Mouse (Mus musculus) kidney, postnatal 0 days (tissue): ENCODE data around the gene Btbd35f5. TPM values are rescaled to one million over a fixed set of nuclear protein-coding genes. Genes with fewer than 3 reads are reported as not detected.
"Not testable (repeated sequence)": the region's sequence is repeated elsewhere in the genome, so short reads cannot be mapped to it uniquely, and the experiment has no call there.

ENCODE experiments used
- ATAC-seq: fragments of 200-750 bp; cut with Nextera tagmentation; replicated peaks from 2 replicates; pipeline ENCODE4 v1.8.0; 2017; ENCODE audit warnings: low read depth, moderate number of reproducible peaks, moderate TSS enrichment, moderate library complexity; ENCODE audit not compliant: low FRiP score
- DNase-seq: peaks from one replicate; pipeline ENCODE4 v3.0.0-alpha.2; 2016; ENCODE audit warnings: low spot score
- H3K27ac ChIP-seq: fragments of 300-500 bp; sonication (generic); 2 replicates; pipeline ENCODE4 v1.5.1; 2014; ENCODE audit warnings: mild to moderate bottlenecking
- H3K27me3 ChIP-seq: fragments of 300-500 bp; sonication (generic); 2 replicates; pipeline ENCODE4 v1.6.1; 2014; ENCODE audit warnings: low read length, mixed read lengths; ENCODE audit not compliant: insufficient read depth
- H3K36me3 ChIP-seq: fragments of 300-500 bp; sonication (generic); 2 replicates; pipeline ENCODE4 v1.6.1; 2014; ENCODE audit warnings: low read length, mixed read lengths; ENCODE audit not compliant: insufficient read depth
- H3K4me1 ChIP-seq: fragments of 300-500 bp; sonication (generic); replicated peaks from 2 replicates; pipeline ENCODE4 v1.6.1; 2014; ENCODE audit warnings: antibody characterized with exemption, low read length, mixed read lengths; ENCODE audit not compliant: insufficient read depth
- H3K4me2 ChIP-seq: fragments of 300-500 bp; sonication (generic); 2 replicates; pipeline ENCODE4 v1.6.1; 2014; ENCODE audit warnings: mild to moderate bottlenecking, low read length, moderate library complexity, mixed read lengths
- H3K4me3 ChIP-seq: fragments of 300-500 bp; sonication (generic); replicated peaks from 2 replicates; pipeline ENCODE4 v1.5.1; 2014; ENCODE audit warnings: low read depth, low read length
- H3K9ac ChIP-seq: fragments of 300-500 bp; sonication (generic); 2 replicates; pipeline ENCODE4 v1.6.1; 2014; ENCODE audit warnings: low read depth, low read length
- H3K9me3 ChIP-seq: fragments of 300-500 bp; sonication (generic); replicated peaks from 2 replicates; pipeline ENCODE4 v1.6.1; 2016; ENCODE audit warnings: low read length, inconsistent platforms, mixed read lengths
- WGBS: fragments of 180-500 bp; shearing (Covaris S2); extraction: QIAGEN DNeasy Blood & Tissue Kit; methylation state at CpG from one replicate; pipeline ENCODE4 v1.1.7; 2014; 5-methylcytosine and 5-hydroxymethylcytosine counted together
- polyA plus RNA-seq: library from polyadenylated mRNA; unstranded; fragments of >200 nt; fragmentation: Nextera tagmentation; extraction: Ambion mirVana; gene quantifications from 2 replicates; pipeline ENCODE4 v1.2.1, GENCODE M21; 2015

The Btbd35f5 gene
- not detected in 2 replicates for polyA plus RNA-seq

- no CpG with 5 or more reads among the region's 3 CpGs for WGBS
- H3K4me1 ChIP-seq, H3K4me2 ChIP-seq, H3K9me3 ChIP-seq, DNase-seq, H3K27me3 ChIP-seq, H3K36me3 ChIP-seq, ATAC-seq, H3K9ac ChIP-seq, H3K27ac ChIP-seq, H3K4me3 ChIP-seq: not testable (repeated sequence)
Observed at GRCm38 (mm10) chrX:32973597-32973996, at the start of gene Btbd35f5. TSS of gene Btbd35f5 (plus strand) at chrX:32973897.

- not testable (repeated sequence) for H3K4me2 ChIP-seq, ATAC-seq, H3K27ac ChIP-seq, H3K27me3 ChIP-seq, H3K4me1 ChIP-seq, DNase-seq, H3K36me3 ChIP-seq, H3K4me3 ChIP-seq, H3K9me3 ChIP-seq, H3K9ac ChIP-seq
- no CpG with 5 or more reads among the region's 1 CpGs for WGBS
Observed at GRCm38 (mm10) chrX:32941468-32941867, 32.2 kb upstream of the Btbd35f5 start, which contains the start of gene Gm21789. TSS of gene Gm21789 (plus strand) at chrX:32941768.

Other genes starting within 250 kb of the Btbd35f5 start
- not detected in 2 replicates for gene Btbd35f21, start 247.8 kb upstream of the Btbd35f5 start, polyA plus RNA-seq
- gene Btbd35f30, start 79.3 kb upstream of the Btbd35f5 start, polyA plus RNA-seq = not detected in 2 replicates
- not detected in 2 replicates for gene Gm21789, start 32.1 kb upstream of the Btbd35f5 start, polyA plus RNA-seq